Mouse (Mus musculus): ENCODE measurements around the gene Nt5dc2. TPM values are rescaled to one million over a fixed set of nuclear protein-coding genes. Genes with fewer than 3 reads are reported as not detected.

Gene Nt5dc2
- total and polyA plus RNA-seq, 2 experiments from 2014 or later, result 203 to 236 TPM

DNA sequence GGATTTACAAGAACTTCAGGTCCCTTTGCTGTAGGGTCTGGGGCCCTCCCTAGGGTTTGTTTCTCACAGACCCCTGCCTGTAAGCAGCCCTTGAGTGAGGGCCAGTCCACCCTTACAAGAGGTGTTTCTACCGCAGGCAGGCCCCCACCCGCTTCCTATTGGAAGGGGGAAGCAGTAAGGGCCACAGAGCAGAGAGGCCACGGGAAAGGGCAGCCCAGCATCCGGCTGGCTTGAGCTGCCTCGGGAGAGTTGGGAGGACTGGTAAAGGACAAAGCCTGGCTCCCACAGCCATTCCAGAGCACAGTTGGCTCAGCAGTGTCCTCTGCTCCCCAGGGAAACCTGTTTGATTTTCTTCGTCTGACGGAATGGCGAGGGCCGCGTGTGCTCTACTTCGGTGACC, 6.9 kb downstream of the Nt5dc2 start:
- Histone ChIP-seq H3K36me3 (ENCODE audit: insufficient read depth, low read length) (peaks cover 6% of the 10 kb centered on the region; the same call in 1 of the 2 replicates), H3K27me3 (ENCODE audit: insufficient read depth, low read length) (no peaks in the 10 kb centered on the region), H3K9me3 (ENCODE audit: low read length) (no peaks in the 10 kb centered on the region), H3K9ac (replicated peaks; ENCODE audit: low read length) (no peak overlapping the region), H3K27ac (peak overlapping the region; percentile 22; the same call in 1 of the 2 replicates), H3K4me1 (ENCODE audit: insufficient read depth, low read length) (peaks cover 14% of the 10 kb centered on the region; the same call in 1 of the 2 replicates), H3K4me2 (ENCODE audit: low read depth, low read length) (no peak overlapping the region), H3K4me3 (ENCODE audit: low read length) (no peak overlapping the region)
- ATAC-seq, result no peak
- no peak for DNase-seq (ENCODE audit: low spot score)
- WGBS, result 58% methylated on average over 11 of the region's 11 CpGs
- no peak for TF ChIP-seq CTCF (IDR thresholded peaks at IDR 0.05; ENCODE audit: low read depth)

DNA sequence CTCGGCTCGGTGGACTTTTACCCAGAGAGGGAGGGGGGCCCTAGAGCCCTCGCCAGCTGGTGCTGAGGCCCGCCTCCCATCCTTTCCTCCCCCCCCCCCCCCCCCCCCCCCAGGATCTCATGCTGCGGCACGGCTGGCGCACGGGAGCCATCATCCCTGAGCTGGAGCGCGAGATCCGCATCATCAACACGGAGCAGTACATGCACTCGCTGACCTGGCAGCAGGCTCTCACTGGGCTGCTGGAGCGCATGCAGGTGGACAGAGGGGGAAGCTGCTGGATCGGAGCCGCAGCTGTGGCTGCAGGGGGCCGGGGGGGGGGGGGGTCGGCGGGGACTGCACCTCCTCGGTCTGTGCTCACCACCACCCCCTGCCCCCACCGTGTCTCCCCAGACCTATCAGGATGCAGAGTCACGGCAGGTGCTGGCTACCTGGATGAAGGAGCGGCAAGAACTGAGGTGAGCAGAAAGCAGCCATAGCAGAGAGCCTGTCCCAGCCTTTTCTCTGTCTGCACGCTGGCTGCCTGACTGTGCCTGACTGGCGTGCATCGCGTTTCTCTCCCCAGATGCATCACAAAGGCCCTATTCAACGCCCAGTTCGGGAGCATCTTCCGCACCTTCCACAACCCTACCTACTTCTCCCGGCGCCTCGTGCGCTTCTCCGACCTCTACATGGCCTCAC, 7.5 kb downstream of the Nt5dc2 start:
- no peak for ATAC-seq
- DNase-seq (ENCODE audit: low spot score), result no peak
- Histone ChIP-seq H3K4me3 (ENCODE audit: low read length) (no peak overlapping the region), H3K4me2 (ENCODE audit: low read depth, low read length) (no peak overlapping the region), H3K36me3 (ENCODE audit: insufficient read depth, low read length) (peaks cover 6% of the 10 kb centered on the region; the same call in 1 of the 2 replicates), H3K27me3 (ENCODE audit: insufficient read depth, low read length) (no peaks in the 10 kb centered on the region), H3K4me1 (ENCODE audit: insufficient read depth, low read length) (peaks cover 8% of the 10 kb centered on the region; the same call in 1 of the 2 replicates), H3K27ac (no peak overlapping the region), H3K9ac (replicated peaks; ENCODE audit: low read length) (no peak overlapping the region), H3K9me3 (ENCODE audit: low read length) (no peaks in the 10 kb centered on the region)
- no peak for TF ChIP-seq CTCF (IDR thresholded peaks at IDR 0.05; ENCODE audit: low read depth)
- 76% methylated on average over 23 of the region's 35 CpGs for WGBS

DNA sequence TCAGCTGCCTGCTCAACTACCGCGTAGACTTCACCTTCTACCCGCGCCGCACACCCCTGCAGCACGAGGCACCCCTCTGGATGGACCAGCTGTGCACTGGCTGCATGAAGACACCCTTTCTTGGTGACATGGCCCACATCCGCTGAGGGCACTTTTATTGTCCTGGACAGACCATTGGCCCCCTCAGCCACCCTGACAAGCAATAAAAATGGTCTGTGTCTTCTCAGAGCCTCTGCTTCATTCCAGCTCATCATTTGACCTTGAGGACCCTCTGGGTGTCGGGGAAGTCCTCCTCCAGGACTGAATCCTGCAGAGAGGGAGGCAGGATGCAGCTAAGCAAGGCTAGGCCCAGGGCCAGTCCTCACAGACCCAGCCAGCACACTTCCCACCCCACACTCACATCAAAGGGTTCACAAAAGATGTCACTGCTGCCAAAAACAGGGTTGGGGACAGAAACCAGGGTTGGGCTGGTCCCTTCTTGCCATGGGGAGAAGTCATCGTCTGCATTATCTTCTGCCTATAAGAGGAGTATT, 8.1 kb downstream of the Nt5dc2 start:
- peaks cover 6% of the 10 kb centered on the region; the same call in 1 of the 2 replicates for H3K36me3 ChIP-seq (ENCODE audit: insufficient read depth, low read length)
- H3K27me3 ChIP-seq (ENCODE audit: insufficient read depth, low read length), result no peaks in the 10 kb centered on the region
- H3K27ac ChIP-seq, result no peak overlapping the region
- no peak for DNase-seq (ENCODE audit: low spot score)
- WGBS, result 90% methylated on average over 9 of the region's 9 CpGs
- no peak overlapping the region for H3K4me3 ChIP-seq (ENCODE audit: low read length)
- no peak for TF ChIP-seq CTCF (IDR thresholded peaks at IDR 0.05; ENCODE audit: low read depth)
- no peak overlapping the region for H3K9ac ChIP-seq (replicated peaks; ENCODE audit: low read length)
- no peaks in the 10 kb centered on the region for H3K9me3 ChIP-seq (ENCODE audit: low read length)
- no peak for ATAC-seq
- H3K4me2 ChIP-seq (ENCODE audit: low read depth, low read length), result no peak overlapping the region
- peaks cover 7% of the 10 kb centered on the region; the same call in 1 of the 2 replicates for H3K4me1 ChIP-seq (ENCODE audit: insufficient read depth, low read length)

DNA sequence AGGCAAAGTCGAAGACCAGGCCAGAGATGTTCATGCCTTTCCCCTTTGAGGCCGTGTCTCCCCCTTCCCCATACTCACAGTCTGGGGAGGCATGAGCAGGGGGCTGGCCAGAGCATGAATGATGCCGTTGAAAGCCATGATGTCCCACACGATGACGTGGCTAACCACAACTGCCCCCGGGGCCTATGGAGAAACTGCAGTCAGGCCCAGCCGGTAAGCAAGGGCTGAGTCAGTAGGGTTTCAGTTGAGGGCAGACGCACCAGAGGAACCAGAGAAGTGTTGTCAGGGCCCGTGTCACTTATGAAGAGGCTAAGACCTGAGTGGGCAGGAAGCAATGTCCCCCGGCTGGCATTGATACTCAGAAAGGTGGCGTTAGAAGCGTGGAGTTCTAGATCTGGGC, 8.8 kb downstream of the Nt5dc2 start:
- Histone ChIP-seq H3K27me3 (ENCODE audit: insufficient read depth, low read length) (no peaks in the 10 kb centered on the region), H3K36me3 (ENCODE audit: insufficient read depth, low read length) (peaks cover 6% of the 10 kb centered on the region; the same call in 1 of the 2 replicates), H3K9me3 (ENCODE audit: low read length) (no peaks in the 10 kb centered on the region), H3K27ac (no peak overlapping the region), H3K4me2 (ENCODE audit: low read depth, low read length) (no peak overlapping the region), H3K4me3 (ENCODE audit: low read length) (no peak overlapping the region), H3K9ac (replicated peaks; ENCODE audit: low read length) (no peak overlapping the region), H3K4me1 (ENCODE audit: insufficient read depth, low read length) (0 out of 2 replicates have a peak, but pooled peaks cover under 1% of the 10 kb centered on the region)
- ATAC-seq, result no peak
- WGBS, result 90% methylated on average over 12 of the region's 12 CpGs
- TF ChIP-seq CTCF (IDR thresholded peaks at IDR 0.05; ENCODE audit: low read depth), result no peak
- DNase-seq (ENCODE audit: low spot score), result no peak

DNA sequence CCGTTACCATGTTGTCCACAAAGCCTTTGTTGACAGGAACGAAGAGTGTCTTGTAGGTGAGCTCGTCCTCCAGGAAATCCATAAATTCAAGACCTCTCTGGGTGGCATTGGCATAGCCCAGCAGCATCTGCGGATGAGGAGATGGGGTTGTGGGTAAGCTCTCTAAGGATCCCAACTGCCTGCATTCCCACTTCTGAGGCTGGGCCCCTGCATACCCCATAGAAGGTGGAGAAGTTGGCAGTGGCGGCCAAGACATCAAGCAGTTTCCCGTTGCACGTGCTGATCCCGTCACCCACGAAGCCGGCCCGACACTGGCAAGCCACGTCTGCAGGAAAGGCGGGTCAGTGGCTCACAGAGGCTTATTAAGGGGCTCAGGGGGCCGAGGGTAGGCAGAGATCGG, 9.3 kb downstream of the Nt5dc2 start:
- H3K36me3 ChIP-seq (ENCODE audit: insufficient read depth, low read length), result peaks cover 6% of the 10 kb centered on the region; the same call in 1 of the 2 replicates
- H3K4me2 ChIP-seq (ENCODE audit: low read depth, low read length), result no peak overlapping the region
- H3K27ac ChIP-seq, result no peak overlapping the region
- 86% methylated on average over 15 of the region's 15 CpGs for WGBS
- H3K9ac ChIP-seq (replicated peaks; ENCODE audit: low read length), result no peak overlapping the region
- DNase-seq (ENCODE audit: low spot score) (no peak), ATAC-seq (no peak)
- no peaks in the 10 kb centered on the region for H3K9me3 ChIP-seq (ENCODE audit: low read length)
- H3K27me3 ChIP-seq (ENCODE audit: insufficient read depth, low read length), result no peaks in the 10 kb centered on the region
- H3K4me3 ChIP-seq (ENCODE audit: low read length), result no peak overlapping the region
- no peaks in the 10 kb centered on the region for H3K4me1 ChIP-seq (ENCODE audit: insufficient read depth, low read length)
- no peak for TF ChIP-seq CTCF (IDR thresholded peaks at IDR 0.05; ENCODE audit: low read depth)

DNA sequence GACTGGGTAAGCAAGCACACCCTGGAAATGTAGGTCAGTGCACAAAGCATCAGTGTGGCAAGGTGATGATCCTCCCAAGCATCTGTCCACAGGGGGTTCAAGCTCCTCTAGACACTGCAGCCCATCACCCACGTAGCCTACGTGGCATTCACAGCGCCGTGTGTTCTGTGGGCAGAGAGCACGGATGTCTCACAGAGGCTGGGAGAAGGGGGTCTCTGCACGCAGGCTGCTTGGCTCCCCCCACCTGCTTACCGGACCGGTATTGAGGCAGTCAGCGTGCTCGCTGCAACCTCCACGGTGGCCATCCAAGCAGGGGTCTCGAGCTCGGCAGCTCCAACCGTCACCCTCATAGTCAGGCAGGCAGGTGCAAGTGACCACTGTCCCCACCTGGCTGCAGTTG, 10.2 kb downstream of the Nt5dc2 start:
- WGBS, result 94% methylated on average over 14 of the region's 14 CpGs
- TF ChIP-seq CTCF (IDR thresholded peaks at IDR 0.05; ENCODE audit: low read depth), result no peak
- Histone ChIP-seq H3K27me3 (ENCODE audit: insufficient read depth, low read length) (no peaks in the 10 kb centered on the region), H3K4me1 (ENCODE audit: insufficient read depth, low read length) (no peaks in the 10 kb centered on the region), H3K27ac (no peak overlapping the region), H3K4me2 (ENCODE audit: low read depth, low read length) (no peak overlapping the region), H3K9ac (replicated peaks; ENCODE audit: low read length) (no peak overlapping the region), H3K36me3 (ENCODE audit: insufficient read depth, low read length) (peaks cover 6% of the 10 kb centered on the region; the same call in 1 of the 2 replicates), H3K9me3 (ENCODE audit: low read length) (no peaks in the 10 kb centered on the region), H3K4me3 (ENCODE audit: low read length) (no peak overlapping the region)
- DNase-seq (ENCODE audit: low spot score), result no peak
- no peak for ATAC-seq

DNA sequence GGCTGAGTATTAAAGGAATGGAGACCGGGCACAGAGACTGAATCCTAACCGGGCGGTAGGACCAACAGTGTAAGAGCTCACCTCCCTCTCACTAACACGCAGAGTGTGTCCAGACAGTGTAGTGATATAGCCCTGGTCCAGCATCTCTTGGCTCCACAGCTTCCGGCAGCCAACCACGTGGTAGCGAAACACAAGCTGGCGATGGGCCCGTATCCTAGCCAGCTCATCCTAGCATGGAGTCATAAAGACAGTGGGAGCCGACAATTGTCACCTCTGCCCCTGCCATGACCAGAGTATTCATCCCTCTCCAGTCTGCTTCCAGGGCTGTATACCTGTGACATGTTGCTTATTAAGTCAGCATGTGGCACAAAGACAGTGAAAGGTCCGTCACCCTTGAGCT, 14.8 kb downstream of the Nt5dc2 start:
- Histone ChIP-seq H3K9me3 (ENCODE audit: low read length) (no peaks in the 10 kb centered on the region), H3K4me1 (ENCODE audit: insufficient read depth, low read length) (no peaks in the 10 kb centered on the region), H3K9ac (replicated peaks; ENCODE audit: low read length) (no peak overlapping the region), H3K4me2 (ENCODE audit: low read depth, low read length) (no peak overlapping the region), H3K27ac (no peak overlapping the region), H3K36me3 (ENCODE audit: insufficient read depth, low read length) (no peaks in the 10 kb centered on the region), H3K4me3 (ENCODE audit: low read length) (no peak overlapping the region), H3K27me3 (ENCODE audit: insufficient read depth, low read length) (no peaks in the 10 kb centered on the region)
- ATAC-seq (no peak), DNase-seq (ENCODE audit: low spot score) (no peak)
- WGBS, result 81% methylated on average over 11 of the region's 11 CpGs
- no peak for TF ChIP-seq CTCF (IDR thresholded peaks at IDR 0.05; ENCODE audit: low read depth)
